Mouse (Mus musculus): ENCODE results near the gene Ackr3.

DNA sequence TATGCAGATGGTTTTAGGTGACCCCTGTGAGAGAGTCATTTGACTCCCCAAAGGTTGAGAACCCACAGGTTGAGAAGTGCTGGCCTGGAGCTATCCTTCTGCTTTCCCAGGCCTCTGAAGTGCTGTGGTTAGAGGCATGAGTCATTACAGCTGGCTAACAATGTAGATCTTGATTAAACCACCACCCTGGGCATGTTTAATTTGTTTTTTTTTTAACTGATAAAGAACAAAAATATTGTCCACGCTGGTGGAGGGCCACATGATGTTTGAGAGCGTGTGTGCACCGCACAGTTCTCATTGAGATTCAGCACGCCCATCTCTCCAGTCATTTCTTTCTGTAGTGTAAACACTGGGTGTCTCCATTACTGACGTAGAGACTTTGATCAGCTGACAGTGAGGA is 25.8 kb upstream of the Ackr3 start:
- TF ChIP-seq CTCF (IDR thresholded peaks at IDR 0.05; ENCODE audit: insufficient read depth, low read depth, low read length) (no peak), POLR2A (IDR thresholded peaks at IDR 0.05; ENCODE audit: insufficient read depth, low read depth, low read length) (no peak)
